ENCODE assay signal across 8 mouse cellular contexts in the genomic region with DNA sequence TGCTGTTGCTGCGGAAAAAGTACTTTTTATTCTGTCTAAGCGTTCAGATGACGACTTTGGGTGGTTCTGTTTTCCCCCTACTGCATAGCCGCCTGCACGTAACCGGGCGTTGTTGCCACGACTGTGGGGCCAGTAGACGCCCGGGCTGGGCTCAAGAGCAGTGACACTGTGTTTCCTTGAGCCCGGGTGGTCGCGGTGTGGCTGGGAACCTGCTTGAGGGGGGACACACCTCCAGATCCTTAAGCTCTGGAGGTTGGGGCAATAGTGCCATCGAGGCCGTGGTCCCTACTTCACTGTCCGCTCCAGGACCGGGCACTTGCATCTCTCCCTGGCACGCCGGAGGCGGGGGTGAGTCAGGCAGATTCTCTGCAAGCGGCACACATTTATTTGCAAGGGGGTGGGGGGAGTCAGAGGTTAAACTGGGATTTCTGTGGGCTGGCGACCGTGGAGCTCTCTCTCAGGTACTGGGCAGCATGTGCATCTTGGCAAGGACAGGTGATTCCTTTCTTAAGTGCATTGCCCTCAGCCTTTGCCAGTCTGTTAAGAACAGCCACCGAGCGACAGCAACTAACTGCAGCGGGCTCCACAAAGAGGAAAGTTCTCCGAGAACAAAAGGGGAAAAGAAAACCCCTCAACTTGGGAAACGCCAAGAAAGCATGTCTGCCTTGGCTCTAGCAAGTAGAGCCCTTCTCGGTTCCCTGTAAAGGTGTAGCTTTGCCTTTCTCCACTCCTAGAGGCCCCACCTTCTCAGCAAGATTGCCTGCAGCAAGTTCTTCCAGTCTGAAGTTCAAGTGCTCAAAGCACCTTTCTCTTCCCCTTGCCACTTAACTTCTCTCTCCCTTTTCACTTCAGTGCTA. TPM values are rescaled to one million over a fixed set of nuclear protein-coding genes. Genes with fewer than 3 reads are reported as not detected.
DNase-seq lines count a peak whose midpoint lies in the region; ATAC-seq and TF ChIP-seq lines count a peak whose summit lies in the region.

No protein-coding gene starts in this region.

- no peak overlapping the region for H3K27ac ChIP-seq in thymus, adult 2 months (ENCODE audit: control insufficient read depth, insufficient read depth, low read length)
- no peak overlapping the region for H3K27ac ChIP-seq in heart, embryonic 12.5 days (ENCODE audit: poor library complexity, severe bottlenecking)
- H3K27ac ChIP-seq in kidney, embryonic 14.5 days (ENCODE audit: low read depth, low read length), result no peak overlapping the region
- H3K27ac ChIP-seq in lung, postnatal 0 days (ENCODE audit: low read length), result no peak overlapping the region

- peak overlapping the region; percentile 25 for H3K4me3 ChIP-seq in thymus, adult 2 months (ENCODE audit: control insufficient read depth, insufficient read depth, low read length)
- peak overlapping the region; percentile 82 for H3K4me3 ChIP-seq in heart, embryonic 12.5 days
- H3K4me3 ChIP-seq in kidney, embryonic 14.5 days (ENCODE audit: low read length), result peak overlapping the region; percentile 74
- H3K4me3 ChIP-seq in lung, postnatal 0 days (ENCODE audit: low read depth, low read length), result peak overlapping the region; percentile 79

- DNase-seq in thymus, adult 2 months, result no peak
- no peak for DNase-seq in thymus, postnatal 25 days
- peak; percentile 55 to 58 for DNase-seq in cerebellum, postnatal 10 days
- DNase-seq in lung, postnatal 0 days (ENCODE audit: low spot score), result peak; percentile 80
- peak; percentile 5 for DNase-seq in skeletal muscle tissue, adult 2 months (ENCODE audit: low read depth, low spot score)
- no peak for DNase-seq in layer of hippocampus, adult 9-10 months (ENCODE audit: low spot score)

- H3K27me3 ChIP-seq in thymus, adult 2 months (ENCODE audit: control insufficient read depth, insufficient read depth, low read length), result peaks cover 4% of the 10 kb centered on the region; the same call in 1 of the 2 replicates
- H3K27me3 ChIP-seq in heart, embryonic 12.5 days (replicated peaks), result no peaks in the 10 kb centered on the region
- peaks cover 6% of the 10 kb centered on the region; the same call in 1 of the 2 replicates for H3K27me3 ChIP-seq in kidney, embryonic 14.5 days (ENCODE audit: control insufficient read depth, insufficient read depth, low read length)
- H3K27me3 ChIP-seq in lung, postnatal 0 days (replicated peaks; ENCODE audit: insufficient read depth, low read length), result no peaks in the 10 kb centered on the region

- peak overlapping the region; percentile 84 for H3K9ac ChIP-seq in heart, embryonic 12.5 days
- H3K9ac ChIP-seq in kidney, embryonic 14.5 days (ENCODE audit: low read depth, low read length), result peak overlapping the region; percentile 80
- peak overlapping the region; percentile 52 for H3K9ac ChIP-seq in lung, postnatal 0 days (replicated peaks; ENCODE audit: low read depth)

- no peak; the same call in 1 of the 2 replicates for ATAC-seq in heart, embryonic 12.5 days (ENCODE audit: insufficient number of reproducible peaks, low FRiP score)
- ATAC-seq in kidney, embryonic 14.5 days (ENCODE audit: low FRiP score, low TSS enrichment), result peak; percentile 17; the same call in 1 of the 2 replicates
- peak; percentile 34 for ATAC-seq in lung, postnatal 0 days

- peaks cover 8% of the 10 kb centered on the region; the same call in 1 of the 2 replicates for H3K4me1 ChIP-seq in thymus, adult 2 months (replicated peaks; ENCODE audit: control insufficient read depth, insufficient read depth, low read length)
- peaks cover 16% of the 10 kb centered on the region; the same call in 1 of the 2 replicates for H3K4me1 ChIP-seq in heart, embryonic 12.5 days (replicated peaks)
- H3K4me1 ChIP-seq in kidney, embryonic 14.5 days (ENCODE audit: control insufficient read depth, insufficient read depth, low read length), result peaks cover 7% of the 10 kb centered on the region; the same call in 1 of the 2 replicates
- no peaks in the 10 kb centered on the region for H3K4me1 ChIP-seq in lung, postnatal 0 days (ENCODE audit: insufficient read depth, low read depth, low read length)

- TF ChIP-seq POLR2A in thymus, adult 2 months (IDR thresholded peaks at IDR 0.05; ENCODE audit: control insufficient read depth, extremely low read depth, insufficient read depth, low read length, poor library complexity), result no peak

- H3K4me2 ChIP-seq in heart, embryonic 12.5 days, result peak overlapping the region; percentile 86
- H3K4me2 ChIP-seq in kidney, embryonic 14.5 days (replicated peaks; ENCODE audit: low read depth, low read length), result peak overlapping the region; percentile 92
- H3K4me2 ChIP-seq in lung, postnatal 0 days (replicated peaks; ENCODE audit: low read depth, low read length), result peak overlapping the region; percentile 80

- H3K9me3 ChIP-seq in heart, embryonic 12.5 days (replicated peaks), result no peaks in the 10 kb centered on the region
- H3K9me3 ChIP-seq in kidney, embryonic 14.5 days (ENCODE audit: control insufficient read depth, low read length), result no peaks in the 10 kb centered on the region
- no peaks in the 10 kb centered on the region for H3K9me3 ChIP-seq in lung, postnatal 0 days (ENCODE audit: low read length)

- 4% methylated on average over 29 of the region's 29 CpGs for WGBS in thymus, adult 2 months
- 1% methylated on average over 29 of the region's 29 CpGs for WGBS in heart, embryonic 12.5 days
- under 1% methylated on average over 29 of the region's 29 CpGs for WGBS in kidney, embryonic 14.5 days
- 3% methylated on average over 29 of the region's 29 CpGs for WGBS in lung, postnatal 0 days

- H3K36me3 ChIP-seq in thymus, adult 2 months (ENCODE audit: control insufficient read depth, insufficient read depth, low read length), result no peaks in the 10 kb centered on the region
- no peaks in the 10 kb centered on the region for H3K36me3 ChIP-seq in heart, embryonic 12.5 days
- no peaks in the 10 kb centered on the region for H3K36me3 ChIP-seq in kidney, embryonic 14.5 days (ENCODE audit: control insufficient read depth, insufficient read depth, low read length)
- no peaks in the 10 kb centered on the region for H3K36me3 ChIP-seq in lung, postnatal 0 days (ENCODE audit: insufficient read depth, low read length)

- TF ChIP-seq EP300 in lung, postnatal 0 days (IDR thresholded peaks at IDR 0.05), result 0 out of 2 replicates have a peak, but pooled peaks have one; percentile 15

- no peak for TF ChIP-seq CTCF in thymus, adult 2 months (IDR thresholded peaks at IDR 0.05; ENCODE audit: borderline replicate concordance, control insufficient read depth, extremely low read depth, insufficient read depth, low read length, poor library complexity)
- no peak for TF ChIP-seq CTCF in lung, postnatal 0 days (IDR thresholded peaks at IDR 0.05)

RNA-seq across cellular contexts. Expression of a gene that starts 1.2 kb away (rescaled TPM):
- polyA plus RNA-seq in thymus, adult 2 months (2012; rRNA removed), result 2.0 and 3.2 TPM in 2 replicates
- polyA plus RNA-seq in heart, embryonic 12.5 days (2016; fragmentation: Nextera tagmentation; extraction: Ambion mirVana), result 5.6 TPM in 2 replicates
- polyA plus RNA-seq in kidney, embryonic 14.5 days (2014; fragmentation: Nextera tagmentation; extraction: Ambion mirVana), result 4.0 and 4.7 TPM in 2 replicates
- polyA plus RNA-seq in lung, postnatal 0 days (2015; fragmentation: Nextera tagmentation; extraction: Ambion mirVana), result 2.9 and 4.0 TPM in 2 replicates

Comparison
In these comparisons a context has a peak if more than half of its experiments do, and no peak if none do; other contexts are left out.
1. DNase-seq: peak in cerebellum, postnatal 10 days (2 of 2), lung, postnatal 0 days (single experiment) and skeletal muscle tissue, adult 2 months (single experiment); none in thymus, adult 2 months (single experiment), thymus, postnatal 25 days (single experiment) and layer of hippocampus, adult 9-10 months (single experiment).
2. H3K4me3 ChIP-seq: peak in every context shown above with its lines; median percentile 82 in heart, embryonic 12.5 days; 79 in lung, postnatal 0 days; 74 in kidney, embryonic 14.5 days; 25 in thymus, adult 2 months.
3. Peak in every context shown above with its lines, with median percentiles within 50 percentile points of each other: H3K4me2 ChIP-seq and H3K9ac ChIP-seq.